Mouse (Mus musculus) retina, adult 2 months (tissue): ENCODE measurements around the gene Araf.
"Not testable (repeated sequence)": the region's sequence is repeated elsewhere in the genome, so short reads cannot be mapped to it uniquely, and the experiment has no call there.

ENCODE experiments used
- DNase-seq: peaks from one replicate; pipeline ENCODE4 v3.0.0-alpha.2; 2012; ENCODE audit warnings: low read depth, low spot score

Gene Araf

GRCm38 (mm10) chrX:20797681-20798080 is at the start of gene Araf:
TSS of gene Araf (plus strand) at chrX:20797814.
- DNase-seq, result no peak

GRCm38 (mm10) chrX:20748829-20749228 is 48.8 kb upstream of the Araf start:
- no peak for DNase-seq

DNA sequence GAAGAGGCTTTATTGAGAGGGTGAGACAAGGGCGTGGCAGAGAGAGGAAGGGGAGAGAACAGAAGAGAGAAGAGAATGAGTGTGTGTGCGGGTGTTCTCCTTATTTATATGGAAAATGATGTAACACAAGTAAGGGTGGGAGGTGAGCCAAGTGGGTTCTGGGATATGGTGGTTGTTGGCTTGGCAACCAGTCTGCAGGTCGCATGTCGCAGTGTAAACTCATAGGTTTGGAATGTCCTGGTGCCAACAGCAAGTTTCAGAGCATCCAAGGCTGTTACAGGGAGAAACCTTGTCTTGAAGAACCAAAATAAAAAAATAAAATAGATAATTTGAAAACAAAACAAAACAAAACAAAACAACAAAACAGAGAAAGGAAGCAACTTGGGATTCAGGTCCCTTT is 36.4 kb upstream of the Araf start:
- DNase-seq, result no peak

GRCm38 (mm10) chrX:20770697-20771381 is 26.8 kb upstream of the Araf start:
- DNase-seq, result peak; percentile 57

GRCm38 (mm10) chrX:20771666-20772065 is 25.9 kb upstream of the Araf start:
- no peak for DNase-seq

- no peak for DNase-seq
Observed at GRCm38 (mm10) chrX:20775271-20776016, 22.2 kb upstream of the Araf start.

DNA sequence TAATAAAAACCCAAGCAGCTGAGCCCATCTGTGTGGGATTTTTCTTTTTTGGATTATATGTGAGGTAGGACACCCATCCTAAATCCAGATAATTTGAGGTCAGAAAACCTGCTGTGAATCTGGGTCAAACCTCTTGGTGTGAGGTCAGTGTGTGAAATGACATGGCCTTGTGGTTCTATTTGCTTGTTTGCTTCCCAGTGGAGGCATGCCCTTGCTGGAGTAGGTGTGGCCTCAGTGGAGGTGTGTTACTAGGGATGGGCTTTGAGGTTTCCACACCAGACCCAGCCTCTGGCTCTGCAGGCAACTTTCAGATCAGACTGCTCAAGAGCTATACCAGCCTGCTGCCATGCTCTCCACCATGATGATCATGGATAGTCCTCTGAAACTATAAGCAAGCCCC is 20.0 kb upstream of the Araf start:
- no peak for DNase-seq

DNA sequence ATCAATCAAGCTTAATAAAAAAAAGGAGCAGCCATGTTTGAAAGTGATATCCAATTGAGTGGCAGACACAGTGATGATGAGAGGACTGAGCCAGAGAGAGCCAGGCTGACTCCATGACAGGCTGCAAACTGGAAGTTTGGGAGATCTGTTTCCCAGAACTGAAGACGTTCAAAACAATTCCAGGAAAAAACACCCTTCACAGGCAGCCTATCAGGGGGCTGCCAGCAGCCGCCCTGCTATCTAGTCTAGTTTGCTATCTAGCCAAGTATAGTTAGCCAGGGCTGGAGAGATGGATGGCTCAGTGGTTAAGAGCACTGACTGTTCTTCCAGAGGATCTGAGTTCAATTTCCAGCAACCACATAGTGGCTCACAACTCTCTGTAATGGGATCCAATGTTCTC is 10.3 kb upstream of the Araf start:
- DNase-seq, result no peak

- no peak for DNase-seq
Observed at GRCm38 (mm10) chrX:20792417-20792816, 5.2 kb upstream of the Araf start.

DNA sequence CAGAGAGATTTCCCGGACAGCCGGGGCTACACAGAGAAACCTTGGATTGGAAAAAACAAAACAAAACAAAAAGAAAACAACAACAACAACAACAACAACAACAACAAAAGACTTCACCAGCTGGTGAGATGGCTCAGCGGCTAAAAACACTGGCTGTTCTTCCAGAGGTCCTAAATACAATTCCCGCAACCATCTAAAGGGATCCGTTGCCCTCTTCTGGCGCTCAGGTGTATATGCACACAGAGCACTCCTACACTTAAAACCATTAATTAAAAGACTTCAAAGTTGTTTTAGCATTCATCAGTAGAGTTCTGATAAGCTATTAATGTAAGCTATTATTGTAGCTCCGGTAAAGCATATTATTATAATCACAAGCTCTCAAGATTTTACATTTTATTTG is 4.4 kb upstream of the Araf start:
- DNase-seq, result no peak

DNA sequence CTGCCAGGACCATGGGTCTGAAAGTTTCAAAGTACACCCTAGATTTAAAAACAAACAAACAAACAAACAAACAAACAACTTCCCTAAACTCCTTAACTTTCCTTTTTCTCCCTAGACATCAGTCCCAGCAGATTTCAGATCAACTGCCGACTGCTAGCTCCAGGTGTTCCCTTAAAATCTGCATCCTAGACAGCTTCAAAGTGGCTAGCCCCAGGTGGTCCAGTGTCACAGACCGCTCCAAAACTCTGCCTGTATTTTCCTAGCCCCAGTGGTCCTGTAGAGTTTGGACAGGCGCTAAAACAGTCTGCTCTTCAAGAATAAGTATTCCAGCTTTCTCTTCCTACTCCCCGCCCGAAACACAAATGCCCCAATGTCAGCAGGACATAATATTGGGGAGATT is 3.4 kb upstream of the Araf start:
- DNase-seq, result no peak

DNA sequence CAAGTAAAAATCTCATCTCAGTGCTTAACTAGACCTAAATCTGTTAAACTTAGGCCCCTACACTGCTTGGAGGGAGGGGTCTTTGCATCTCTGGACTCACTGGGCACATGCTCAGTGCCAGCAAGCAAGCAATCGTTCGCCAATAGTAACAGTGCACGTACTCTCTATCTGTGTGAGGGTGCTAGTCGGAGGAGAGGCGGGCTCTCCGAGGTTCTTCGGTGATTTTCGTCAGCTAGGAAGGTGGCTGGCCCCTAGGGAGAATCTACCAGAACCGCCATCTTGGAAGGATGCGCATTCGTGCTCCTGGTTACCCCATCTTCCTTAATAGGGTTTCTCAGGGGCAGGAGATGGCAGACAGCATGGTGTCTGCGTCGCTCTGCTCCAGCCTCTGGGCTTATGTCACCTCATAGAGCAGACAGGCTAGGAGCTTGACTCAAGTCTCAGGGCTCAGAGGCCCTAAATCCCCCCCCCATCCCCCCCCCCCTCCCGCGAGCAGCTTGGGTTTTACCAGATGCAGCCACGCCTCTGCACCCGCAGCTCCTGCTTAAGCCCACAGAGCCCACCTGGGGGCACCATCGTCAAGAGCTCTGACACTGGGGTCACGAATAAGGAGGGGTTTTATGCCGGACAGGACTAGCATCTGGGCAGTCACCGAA is 655 bp downstream of the Araf start:
- peak; percentile 41 for DNase-seq

GRCm38 (mm10) chrX:20798797-20799147 is 1.2 kb downstream of the Araf start:
- no peak for DNase-seq

- DNase-seq, result no peak
Observed at GRCm38 (mm10) chrX:20801456-20801855, 3.8 kb downstream of the Araf start.

DNA sequence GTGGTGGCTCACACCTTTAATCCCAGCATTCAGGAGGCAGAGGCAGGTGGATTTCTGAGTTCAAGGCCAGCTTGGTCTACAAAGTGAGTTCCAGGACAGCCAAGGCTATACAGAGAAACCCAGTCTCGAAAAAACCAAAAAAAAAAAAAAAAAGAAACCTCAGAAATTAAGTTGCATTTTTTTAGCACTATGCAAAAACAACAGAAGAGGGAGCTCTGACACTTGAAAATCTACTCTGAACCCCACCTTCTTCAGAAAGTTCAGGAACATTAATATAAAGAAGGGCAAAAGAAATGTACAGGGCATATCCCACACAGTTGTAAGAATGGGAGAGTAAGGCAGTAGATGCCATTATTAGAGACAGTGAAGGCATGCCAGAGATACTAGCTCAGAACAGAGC is 6.7 kb downstream of the Araf start:
- DNase-seq, result not testable (repeated sequence)

DNA sequence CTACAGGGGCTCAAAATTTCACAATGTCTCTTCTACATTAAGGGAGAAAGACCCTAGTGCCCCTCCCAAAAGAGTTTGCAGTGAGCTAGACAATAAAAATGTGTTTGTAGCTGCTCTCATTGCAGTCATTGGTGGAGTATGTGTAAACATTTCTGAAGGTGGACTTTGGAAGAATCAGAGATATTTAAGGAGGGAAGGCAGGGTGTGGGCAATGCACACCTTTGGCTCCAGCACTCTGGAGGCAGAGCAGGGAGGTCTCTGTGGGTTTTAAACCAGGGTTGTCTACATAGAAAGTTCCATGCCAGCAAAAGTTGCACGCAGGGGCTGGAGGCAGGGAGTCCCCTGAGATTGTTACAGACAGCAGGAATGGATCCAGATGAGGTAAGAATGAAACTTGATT is 8.7 kb downstream of the Araf start:
- DNase-seq, result no peak

DNA sequence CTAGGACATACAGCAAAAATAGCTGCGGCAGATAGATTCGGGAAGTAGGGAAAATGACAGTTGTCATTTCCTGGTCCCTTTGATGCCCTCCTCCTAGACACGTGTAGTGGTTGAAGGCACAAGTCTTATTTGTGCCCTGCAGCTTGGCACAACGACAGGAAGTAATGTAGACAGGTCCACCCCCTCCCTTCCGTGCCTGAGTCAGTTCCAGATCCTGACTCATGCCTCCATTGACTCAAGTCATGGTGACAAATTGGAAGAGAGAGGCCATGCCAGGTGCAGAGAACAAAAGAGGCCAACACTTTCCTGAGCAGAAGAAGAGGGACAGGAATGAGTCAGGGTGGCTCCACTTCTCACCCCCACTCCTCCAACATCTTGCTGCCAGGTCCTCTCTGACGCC is 19.4 kb downstream of the Araf start:
- DNase-seq, result no peak

GRCm38 (mm10) chrX:20819204-20819628 is 21.6 kb downstream of the Araf start:
- DNase-seq, result peak; percentile 57

- no peak for DNase-seq
Observed at GRCm38 (mm10) chrX:20819708-20820426, 22.3 kb downstream of the Araf start.

DNA sequence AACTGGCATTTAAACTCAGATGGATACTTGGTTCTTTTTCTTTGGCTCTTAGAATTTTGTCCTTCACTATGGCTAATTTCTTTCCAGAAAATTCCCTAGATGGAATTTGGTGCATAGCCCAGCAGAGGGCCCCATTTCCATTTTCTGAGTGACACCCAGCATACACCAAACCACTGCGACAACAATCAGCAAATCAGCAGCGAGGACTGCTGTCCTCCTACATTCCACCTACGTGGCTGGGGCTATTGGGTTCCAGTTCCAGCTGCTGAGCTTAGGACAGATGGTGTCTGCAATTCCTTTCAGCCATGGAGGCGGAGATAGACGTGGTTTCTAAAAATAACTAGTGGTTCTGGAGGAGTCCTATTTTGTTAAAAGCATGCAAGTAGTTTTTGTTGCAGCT is 31.3 kb downstream of the Araf start:
- no peak for DNase-seq

DNA sequence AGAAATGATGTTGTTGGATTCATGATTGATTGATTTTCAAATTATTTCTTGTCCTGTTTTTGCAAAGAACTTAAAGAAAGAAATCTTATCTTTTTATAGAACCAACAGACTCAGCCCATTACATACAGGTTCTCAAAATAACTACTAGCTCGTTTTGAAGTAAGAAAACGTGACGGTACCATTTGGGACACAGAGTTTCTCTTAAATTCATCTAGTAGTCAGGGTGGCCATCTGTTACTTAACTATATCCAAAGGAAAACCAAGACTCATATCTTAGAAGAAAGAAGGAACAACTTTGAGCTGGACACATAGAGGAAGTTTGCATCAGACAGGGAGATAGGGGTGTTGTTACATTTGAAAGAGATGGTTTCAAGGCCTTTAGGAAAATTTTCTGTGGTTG is 49.6 kb downstream of the Araf start:
- no peak for DNase-seq

DNA sequence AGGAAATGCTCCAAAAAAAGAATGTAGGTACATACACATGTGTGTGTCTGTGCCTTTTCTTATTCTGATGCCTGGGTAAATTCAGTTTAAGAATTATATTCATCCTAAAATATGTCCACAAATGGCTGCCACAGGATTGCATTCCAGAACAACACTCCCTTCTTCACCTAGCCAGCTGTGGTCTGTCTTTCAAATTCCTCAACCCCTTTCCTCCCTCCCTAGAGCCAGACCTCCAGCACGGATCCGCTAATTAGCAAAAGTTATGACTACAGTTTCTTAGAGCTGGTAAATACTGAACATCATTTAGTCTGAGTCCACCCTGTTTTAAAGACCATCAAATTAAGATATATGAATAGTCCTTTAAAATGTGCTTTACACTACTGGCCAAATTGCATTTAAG is 50.2 kb downstream of the Araf start:
- no peak for DNase-seq
